Mouse (Mus musculus) MEL (cell line): ENCODE results near the gene Syt9. TPM values are rescaled to one million over a fixed set of nuclear protein-coding genes. Genes with fewer than 3 reads are reported as not detected.

ENCODE experiments used
- DNase-seq: peaks from one replicate; pipeline ENCODE4 v3.0.0; 2011; ENCODE audit warnings: low read depth, low spot score
- H3K27ac ChIP-seq: 2 replicates; pipeline ENCODE4 v1.5.1; 2012; ENCODE audit warnings: low read depth, mild to moderate bottlenecking, control low read depth, low read length, moderate library complexity; ENCODE audit not compliant: control insufficient read depth
- H3K27me3 ChIP-seq, 2 experiments: fragments of 150-350 bp in 1 of 2; sonication (generic) in 1 of 2; 2 replicates each; pipeline ENCODE4 v1.6.1; 2012; ENCODE audit warnings: low read length in 2 of 2, mild to moderate bottlenecking in 2 of 2, improper control_type of control experiment in 1 of 2, moderate library complexity in 1 of 2; ENCODE audit not compliant: insufficient read depth in 2 of 2, control insufficient read depth in 1 of 2
- H3K36me3 ChIP-seq, 2 experiments: 2 replicates each; pipeline ENCODE4 v1.6.1; 2012 to 2014; ENCODE audit warnings: low read length in 2 of 2, improper control_type of control experiment in 1 of 2, inconsistent platforms in 1 of 2, mild to moderate bottlenecking in 1 of 2; ENCODE audit not compliant: insufficient read depth in 2 of 2, control insufficient read depth in 1 of 2
- H3K4me1 ChIP-seq, 2 experiments: fragments of 150-350 bp in 1 of 2; sonication (generic) in 1 of 2; 2 replicates each; pipeline ENCODE4 v1.6.1; 2012; ENCODE audit warnings: low read length in 2 of 2, improper control_type of control experiment in 1 of 2, mild to moderate bottlenecking in 1 of 2; ENCODE audit not compliant: insufficient read depth in 2 of 2, control insufficient read depth in 1 of 2
- H3K4me3 ChIP-seq, 2 experiments: fragments of 150-350 bp in 1 of 2; sonication (generic) in 1 of 2; 2 replicates each; pipeline ENCODE4 v1.5.1; 2012; ENCODE audit warnings: low read depth in 2 of 2, low read length in 2 of 2, mild to moderate bottlenecking in 2 of 2, moderate library complexity in 2 of 2, control low read depth in 1 of 2, improper control_type of control experiment in 1 of 2; ENCODE audit not compliant: control insufficient read depth in 1 of 2, insufficient read depth in 1 of 2
- H3K79me2 ChIP-seq: 2 replicates; pipeline ENCODE4 v1.6.1; 2012; ENCODE audit warnings: mild to moderate bottlenecking, low read length, moderate library complexity; ENCODE audit not compliant: control insufficient read depth, poor library complexity, insufficient read depth
- H3K9ac ChIP-seq: 2 replicates; pipeline ENCODE4 v1.6.1; 2012; ENCODE audit warnings: low read depth, mild to moderate bottlenecking, control low read depth, low read length, moderate library complexity; ENCODE audit not compliant: control insufficient read depth, poor library complexity, severe bottlenecking
- H3K9me3 ChIP-seq: fragments of 150-350 bp; sonication (generic); replicated peaks from 2 replicates; pipeline ENCODE4 v1.6.1; 2012; ENCODE audit warnings: mild to moderate bottlenecking, low read length, improper control_type of control experiment, moderate library complexity; ENCODE audit not compliant: insufficient read depth
- BHLHE40 ChIP-seq: IDR thresholded peaks from 2 replicates; pipeline ENCODE4 v1.6.1; 2012; ENCODE audit warnings: low read depth, mild to moderate bottlenecking, inconsistent platforms, low read length, improper control_type of control experiment, borderline replicate concordance
- CHD1 ChIP-seq: IDR thresholded peaks from 2 replicates; pipeline ENCODE4 v1.6.1; 2012; ENCODE audit warnings: low read depth, mild to moderate bottlenecking, inconsistent platforms, low read length, improper control_type of control experiment
- CHD2 ChIP-seq: IDR thresholded peaks from 2 replicates; pipeline ENCODE4 v1.6.1; 2011; ENCODE audit warnings: low read length, improper control_type of control experiment
- CTCF ChIP-seq, 3 experiments: IDR thresholded peaks in 2 of 3; conservative IDR thresholded peaks in 1 of 3; 2 replicates each; pipeline ENCODE4 v1.5.1; 2011 to 2012; ENCODE audit warnings: low read length in 3 of 3, low read depth in 2 of 3, mild to moderate bottlenecking in 2 of 3, improper control_type of control experiment in 1 of 3, inconsistent platforms in 1 of 3, mixed read lengths in 1 of 3, moderate library complexity in 1 of 3; ENCODE audit not compliant: control insufficient read depth in 1 of 3, insufficient read depth in 1 of 3, poor library complexity in 1 of 3, severe bottlenecking in 1 of 3
- E2F4 ChIP-seq: IDR thresholded peaks from 2 replicates; pipeline ENCODE4 v1.6.1; 2011; ENCODE audit warnings: low read depth, low read length, improper control_type of control experiment, borderline replicate concordance
- EP300 ChIP-seq, 2 experiments: IDR thresholded peaks; 2 replicates each; pipeline ENCODE4 v1.6.1; 2011; ENCODE audit warnings: improper control_type of control experiment in 2 of 2, low read length in 2 of 2, low read depth in 1 of 2, mild to moderate bottlenecking in 1 of 2
- ETS1 ChIP-seq: IDR thresholded peaks from 2 replicates; pipeline ENCODE4 v1.6.1; 2012; ENCODE audit warnings: low read depth, mild to moderate bottlenecking, inconsistent platforms, low read length, improper control_type of control experiment, moderate library complexity
- HCFC1 ChIP-seq: IDR thresholded peaks from 2 replicates; pipeline ENCODE4 v1.6.1; 2012; ENCODE audit warnings: low read depth, mild to moderate bottlenecking, inconsistent platforms, low read length, improper control_type of control experiment, moderate library complexity
- JUND ChIP-seq: IDR thresholded peaks from 2 replicates; pipeline ENCODE4 v1.6.1; 2011; ENCODE audit warnings: low read depth, mild to moderate bottlenecking, improper control_type of control experiment, low read length
- KAT2A ChIP-seq: conservative IDR thresholded peaks from 2 replicates; pipeline ENCODE4 v1.6.1; 2012; ENCODE audit warnings: low read depth, low read length, improper control_type of control experiment, inconsistent platforms
- MAX ChIP-seq: IDR thresholded peaks from 2 replicates; pipeline ENCODE4 v1.6.1; 2011; ENCODE audit warnings: low read length, improper control_type of control experiment
- MAZ ChIP-seq: IDR thresholded peaks from 2 replicates; pipeline ENCODE4 v1.6.1; 2012; ENCODE audit warnings: low read depth, mild to moderate bottlenecking, inconsistent platforms, low read length, improper control_type of control experiment
- MYB ChIP-seq: IDR thresholded peaks from 2 replicates; pipeline ENCODE4 v1.6.1; 2011; ENCODE audit warnings: mild to moderate bottlenecking, low read depth, low read length, improper control_type of control experiment
- MYC ChIP-seq: IDR thresholded peaks from 2 replicates; pipeline ENCODE4 v1.6.1; 2011; ENCODE audit warnings: low read depth, mild to moderate bottlenecking, low read length, improper control_type of control experiment, moderate library complexity
- NRF1 ChIP-seq: IDR thresholded peaks from 2 replicates; pipeline ENCODE4 v1.6.1; 2014; ENCODE audit warnings: low read depth, mild to moderate bottlenecking, inconsistent platforms, low read length, improper control_type of control experiment, moderate library complexity; ENCODE audit not compliant: poor library complexity, insufficient read depth, severe bottlenecking
- POLR2AphosphoS2 ChIP-seq: IDR thresholded peaks from 2 replicates; pipeline ENCODE4 v1.6.1; 2011; ENCODE audit warnings: low read length, improper control_type of control experiment
- POLR2AphosphoS5 ChIP-seq: IDR thresholded peaks from 2 replicates; pipeline ENCODE4 v1.6.1; 2012; ENCODE audit warnings: low read depth, borderline replicate concordance, mild to moderate bottlenecking, inconsistent platforms, low read length, moderate library complexity, mixed read lengths
- RAD21 ChIP-seq: IDR thresholded peaks from 2 replicates; pipeline ENCODE4 v1.6.1; 2011; ENCODE audit warnings: mild to moderate bottlenecking, low read depth, low read length, improper control_type of control experiment
- RCOR1 ChIP-seq: IDR thresholded peaks from 2 replicates; pipeline ENCODE4 v1.6.1; 2012; ENCODE audit warnings: low read depth, mild to moderate bottlenecking, inconsistent platforms, low read length, improper control_type of control experiment
- TCF12 ChIP-seq: IDR thresholded peaks from 2 replicates; pipeline ENCODE4 v1.6.1; 2014; ENCODE audit warnings: low read depth, mild to moderate bottlenecking, inconsistent platforms, low read length, improper control_type of control experiment, moderate library complexity
- UBTF ChIP-seq: IDR thresholded peaks from 2 replicates; pipeline ENCODE4 v1.6.1; 2012; ENCODE audit warnings: low read depth, mild to moderate bottlenecking, inconsistent platforms, low read length, improper control_type of control experiment, moderate library complexity, borderline replicate concordance; ENCODE audit not compliant: insufficient read depth
- ZC3H11A ChIP-seq: IDR thresholded peaks from 2 replicates; pipeline ENCODE4 v1.6.1; 2012; ENCODE audit warnings: low read depth, mild to moderate bottlenecking, inconsistent platforms, low read length, improper control_type of control experiment
- ZKSCAN1 ChIP-seq: IDR thresholded peaks from 2 replicates; pipeline ENCODE4 v1.6.1; 2012; ENCODE audit warnings: low read depth, mild to moderate bottlenecking, inconsistent platforms, low read length, improper control_type of control experiment, moderate library complexity
- ZNF384 ChIP-seq: IDR thresholded peaks from 2 replicates; pipeline ENCODE4 v1.6.1; 2012; ENCODE audit warnings: low read depth, mild to moderate bottlenecking, inconsistent platforms, low read length, improper control_type of control experiment
- polyA plus RNA-seq, 2 experiments: library from polyadenylated mRNA; stranded (reverse) in 1 of 2; unstranded in 1 of 2; fragments of >175 nt in 1 of 2; fragments of >200 nt in 1 of 2; gene quantifications; 2 replicates each; pipeline versions ENCODE4 v1.2.1 to v1.2.4; 2012; ENCODE audit warnings: low replicate concordance in 2 of 2, low read depth in 1 of 2; ENCODE audit not compliant: insufficient read length in 2 of 2, insufficient read depth in 1 of 2, missing spikeins in 1 of 2
- total RNA-seq: library from RNA; depleted of rRNA; stranded (reverse); fragments of 300-350 nt; gene quantifications from 2 replicates; pipeline ENCODE4 v1.2.3, GENCODE M21; 2012

The Syt9 gene
- total and polyA plus RNA-seq, 3 experiments, result not detected

DNA sequence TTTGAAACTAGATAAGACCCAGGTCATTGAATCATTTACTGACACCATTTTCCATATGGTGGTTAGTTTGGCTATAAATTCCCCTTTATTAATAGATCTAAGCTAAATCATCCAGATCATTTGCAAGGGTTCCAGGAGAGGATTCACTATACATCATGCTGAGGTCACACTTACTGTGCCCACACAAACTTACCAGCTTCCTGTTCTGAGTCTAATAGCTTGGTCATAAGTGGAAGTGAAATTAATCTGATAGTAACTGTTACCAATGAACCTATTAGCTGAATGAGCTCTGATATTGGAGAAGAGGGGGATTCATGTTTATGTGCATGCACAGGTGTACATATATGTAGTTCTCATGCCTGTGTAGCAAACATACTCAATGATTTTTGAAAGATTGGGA is 124.9 kb downstream of the Syt9 start:
- TF ChIP-seq BHLHE40, result no peak
- TF ChIP-seq MYC, result no peak
- no peak for TF ChIP-seq POLR2AphosphoS2
- no peak for TF ChIP-seq CTCF (IDR thresholded peaks at IDR 0.05 in 2 of 3, conservative IDR thresholded peaks at IDR 0.05 in 1 of 3; ENCODE audit: control insufficient read depth in 1 of 3, insufficient read depth in 1 of 3, low read depth in 2 of 3, low read length in 3 of 3, poor library complexity in 1 of 3, severe bottlenecking in 1 of 3)
- no peak for TF ChIP-seq ZC3H11A
- TF ChIP-seq CHD1, result no peak
- TF ChIP-seq E2F4, result no peak
- TF ChIP-seq RAD21, result no peak
- no peak for TF ChIP-seq MYB
- TF ChIP-seq JUND, result no peak
- TF ChIP-seq MAX, result no peak
- no peak for TF ChIP-seq RCOR1
- no peak for TF ChIP-seq ZKSCAN1
- TF ChIP-seq EP300 (IDR thresholded peaks at IDR 0.05; ENCODE audit: low read depth in 1 of 2, low read length in 2 of 2), result no peak
- H3K27ac ChIP-seq, result no peak overlapping the region
- H3K9me3 ChIP-seq, result no peaks in the 10 kb centered on the region
- no peaks in the 10 kb centered on the region for H3K4me1 ChIP-seq
- H3K79me2 ChIP-seq, result no peaks in the 10 kb centered on the region
- no peaks in the 10 kb centered on the region for H3K36me3 ChIP-seq
- DNase-seq, result no peak
- no peak overlapping the region for H3K4me3 ChIP-seq
- no peaks in the 10 kb centered on the region for H3K27me3 ChIP-seq
- no peak overlapping the region for H3K9ac ChIP-seq

- Histone ChIP-seq H3K4me1 (no peaks in the 10 kb centered on the region), H3K27ac (no peak overlapping the region), H3K27me3 (no peaks in the 10 kb centered on the region), H3K79me2 (no peaks in the 10 kb centered on the region), H3K9me3 (no peaks in the 10 kb centered on the region), H3K4me3 (no peak overlapping the region), H3K9ac (no peak overlapping the region), H3K36me3 (no peaks in the 10 kb centered on the region)
- no peak for DNase-seq
- TF ChIP-seq MAZ (no peak), JUND (no peak), ZKSCAN1 (no peak), CHD1 (no peak), ETS1 (no peak), CHD2 (no peak), MAX (no peak), TCF12 (no peak), EP300 (IDR thresholded peaks at IDR 0.05; ENCODE audit: low read depth in 1 of 2, low read length in 2 of 2) (no peak), NRF1 (no peak), KAT2A (no peak), HCFC1 (no peak), MYC (no peak), RAD21 (no peak), POLR2AphosphoS5 (no peak), ZNF384 (no peak), UBTF (no peak)
Measured at GRCm38 (mm10) chr7:107496923-107497322, 126.4 kb downstream of the Syt9 start.
